Mouse (Mus musculus): ENCODE measurements around the gene Crip1.
"Not testable (repeated sequence)": the region's sequence is repeated elsewhere in the genome, so short reads cannot be mapped to it uniquely, and the experiment has no call there.

Crip1 gene

DNA sequence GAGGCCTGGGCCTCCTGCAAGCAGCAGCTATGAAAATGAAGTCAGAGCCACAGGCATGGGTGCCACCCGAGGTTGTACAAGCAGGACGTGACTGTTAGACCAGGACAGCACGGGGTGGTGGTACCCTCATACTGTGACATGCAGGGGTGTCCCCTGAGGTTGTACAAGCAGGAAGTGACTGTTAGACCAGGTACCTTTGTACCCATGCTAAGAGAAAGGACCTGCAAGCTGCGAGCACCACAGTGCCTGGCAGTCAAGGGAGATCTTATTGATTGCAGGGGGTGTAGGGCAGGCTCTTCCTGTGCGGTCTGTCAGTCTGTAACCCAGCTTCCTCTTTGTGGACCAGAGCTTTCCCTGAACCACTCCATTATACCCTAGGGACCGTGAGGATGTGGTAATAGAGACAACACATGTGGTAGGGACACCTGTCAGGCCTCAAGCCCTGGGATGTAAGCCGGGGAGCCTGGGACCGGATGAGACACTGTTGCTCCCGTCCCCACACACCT, 22.0 kb downstream of the Crip1 start:
- in situ Hi-C loops (cut with MboI; ENCODE audit: low sequenced_read_pairs) = no loop called here

DNA sequence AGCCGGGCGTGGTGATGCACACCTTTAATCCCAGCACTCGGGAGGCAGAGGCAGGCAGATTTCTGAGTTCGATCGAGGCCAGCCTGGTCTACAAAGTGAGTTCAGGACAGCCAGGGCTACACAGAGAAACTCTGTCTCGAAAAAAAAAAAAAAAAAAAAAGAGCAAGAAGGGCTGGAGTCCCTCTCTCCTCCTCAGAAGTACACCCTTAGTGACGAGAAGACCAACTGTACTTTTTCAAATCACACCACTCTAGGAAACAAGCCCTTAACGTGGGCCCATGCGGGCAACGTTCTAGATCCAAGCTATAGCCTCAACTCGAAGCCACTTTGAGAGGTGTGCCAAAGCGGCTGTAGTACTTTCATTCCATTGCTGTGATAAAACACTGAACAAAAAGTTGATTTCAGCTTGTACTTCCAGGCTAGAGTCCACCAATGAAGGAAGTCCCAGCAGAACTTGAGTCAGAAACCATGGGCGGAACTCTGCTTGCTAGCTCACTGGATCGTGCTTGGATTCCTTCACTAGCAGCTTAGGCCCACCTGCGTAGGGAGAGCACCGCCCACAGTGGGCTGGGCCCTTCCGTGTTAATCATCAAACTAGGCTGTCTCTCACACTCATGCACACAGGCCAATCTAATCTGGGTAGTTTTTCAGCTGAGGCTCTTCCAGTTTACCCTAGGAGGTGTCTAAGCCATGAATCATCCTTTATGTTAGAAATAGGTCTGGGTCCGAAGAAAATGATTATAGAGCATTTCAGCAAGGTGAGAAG, 31.0 kb downstream of the Crip1 start:
- in situ Hi-C loops (cut with MboI; ENCODE audit: low sequenced_read_pairs) = no loop called here

DNA sequence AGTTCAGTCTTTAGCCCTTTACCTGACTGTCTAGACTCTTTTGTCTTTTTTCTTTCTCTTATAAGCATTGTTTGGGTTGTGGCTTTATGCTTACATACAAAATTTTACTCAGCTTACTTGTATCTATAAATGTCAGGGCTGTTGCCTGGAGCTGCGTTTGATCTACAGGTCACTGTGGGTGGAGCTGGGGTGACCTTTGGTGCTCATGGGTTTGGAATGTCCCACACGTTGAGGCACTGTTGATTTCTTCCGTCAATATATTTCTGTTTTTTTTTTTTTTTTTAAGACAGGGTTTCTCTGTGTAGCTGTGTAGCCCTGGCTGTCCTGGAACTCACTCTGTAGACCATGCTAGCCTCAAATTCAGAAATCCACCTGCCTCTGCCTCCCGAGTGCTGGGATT, 34.9 kb downstream of the Crip1 start:
- in situ Hi-C loops (cut with MboI; ENCODE audit: low sequenced_read_pairs) = no loop called here

DNA sequence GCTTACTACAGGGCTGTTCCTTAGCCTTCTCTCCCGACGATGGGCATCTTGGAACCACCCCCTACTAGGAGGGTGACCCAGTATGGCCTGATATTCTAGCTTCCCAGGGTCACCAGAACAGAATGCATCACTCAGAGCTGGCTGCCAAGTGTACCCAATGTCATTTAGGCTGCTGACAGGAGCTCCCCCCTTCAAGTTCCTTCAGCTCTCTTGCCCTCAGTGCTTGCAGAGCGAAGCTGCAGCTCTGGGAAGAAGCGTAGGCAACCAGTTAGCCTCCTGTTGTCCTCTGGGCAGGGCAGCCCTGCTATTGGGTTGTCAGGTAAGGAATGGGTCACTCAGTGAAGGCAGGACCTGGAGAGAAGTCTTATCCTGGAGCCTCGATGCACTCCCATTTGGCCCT, 38.8 kb downstream of the Crip1 start:
- in situ Hi-C loops (cut with MboI; ENCODE audit: low sequenced_read_pairs) = no loop called here

DNA sequence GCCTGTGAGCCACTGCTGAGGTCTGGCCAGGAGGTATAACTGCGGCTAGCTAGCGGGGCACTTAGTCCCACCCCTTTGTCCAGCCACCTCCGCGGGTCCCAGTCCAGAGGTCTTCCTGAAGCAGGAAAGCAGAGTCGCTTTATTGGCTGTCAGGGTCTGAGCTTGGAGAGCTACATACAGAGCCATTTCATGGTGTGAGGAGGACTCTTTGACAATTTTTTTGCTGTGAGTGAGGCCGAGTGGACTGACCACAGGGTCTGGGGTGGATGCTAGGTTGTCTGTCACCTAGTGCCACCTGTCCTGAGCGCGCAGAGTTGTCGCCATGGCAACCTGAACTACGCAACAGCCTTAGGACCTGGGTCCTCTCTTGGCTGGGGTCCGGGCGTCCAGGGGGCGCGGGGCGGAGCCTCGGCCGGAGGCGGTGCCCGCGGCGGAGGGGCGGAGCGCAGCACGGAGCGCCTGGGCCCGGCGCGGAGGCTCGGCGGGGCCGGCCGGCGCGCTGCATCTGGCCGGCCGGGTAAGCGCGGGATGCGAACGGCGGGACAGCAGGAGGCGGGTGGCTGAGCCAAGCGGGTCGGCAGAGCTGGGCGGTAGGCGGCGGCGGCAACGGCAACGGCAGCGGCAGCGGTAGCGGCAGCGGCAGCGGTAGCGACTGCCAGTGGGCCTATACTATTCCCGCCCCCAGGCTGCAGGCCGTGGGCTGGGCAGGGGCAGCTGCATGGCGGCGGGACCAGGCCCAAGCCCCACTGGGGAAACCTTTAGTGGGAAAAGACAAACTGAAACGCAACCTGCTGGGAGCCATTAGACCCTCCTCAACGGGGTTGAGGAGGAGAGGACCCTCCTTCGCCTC, 39.6 kb downstream of the Crip1 start, which contains the start of gene Tmem121:
TSS of gene Tmem121 (plus strand) at position 489 of the 850 bp plus-strand sequence.
- in situ Hi-C loops (cut with MboI; ENCODE audit: low sequenced_read_pairs) = no loop called here

- in situ Hi-C loops (cut with MboI; ENCODE audit: low sequenced_read_pairs) = no loop called here
Measured at GRCm38 (mm10) chr12:113186326-113187010, 40.4 kb downstream of the Crip1 start.

DNA sequence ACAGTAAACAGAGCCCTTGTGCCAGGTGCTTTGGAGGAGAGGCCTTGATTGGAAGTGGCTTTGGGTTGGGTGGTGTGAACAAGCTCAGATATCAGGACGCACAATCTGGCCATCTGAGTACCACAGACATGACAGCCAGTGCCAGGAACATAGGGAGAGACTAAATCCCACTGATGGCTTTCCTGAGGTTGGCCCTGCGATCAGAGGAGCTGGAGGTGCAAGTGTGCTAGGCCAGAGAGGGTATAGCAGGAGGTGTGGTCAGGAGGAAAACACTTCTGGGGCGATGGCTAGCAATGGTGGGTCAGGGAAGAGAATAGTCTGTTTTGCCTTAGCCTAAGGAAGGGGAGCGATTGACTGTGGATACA, 40.9 kb downstream of the Crip1 start:
- in situ Hi-C loops (cut with MboI; ENCODE audit: low sequenced_read_pairs) = no loop called here

- in situ Hi-C loops (cut with MboI; ENCODE audit: low sequenced_read_pairs) = no loop called here
Measured at GRCm38 (mm10) chr12:113187584-113188295, 41.6 kb downstream of the Crip1 start.

DNA sequence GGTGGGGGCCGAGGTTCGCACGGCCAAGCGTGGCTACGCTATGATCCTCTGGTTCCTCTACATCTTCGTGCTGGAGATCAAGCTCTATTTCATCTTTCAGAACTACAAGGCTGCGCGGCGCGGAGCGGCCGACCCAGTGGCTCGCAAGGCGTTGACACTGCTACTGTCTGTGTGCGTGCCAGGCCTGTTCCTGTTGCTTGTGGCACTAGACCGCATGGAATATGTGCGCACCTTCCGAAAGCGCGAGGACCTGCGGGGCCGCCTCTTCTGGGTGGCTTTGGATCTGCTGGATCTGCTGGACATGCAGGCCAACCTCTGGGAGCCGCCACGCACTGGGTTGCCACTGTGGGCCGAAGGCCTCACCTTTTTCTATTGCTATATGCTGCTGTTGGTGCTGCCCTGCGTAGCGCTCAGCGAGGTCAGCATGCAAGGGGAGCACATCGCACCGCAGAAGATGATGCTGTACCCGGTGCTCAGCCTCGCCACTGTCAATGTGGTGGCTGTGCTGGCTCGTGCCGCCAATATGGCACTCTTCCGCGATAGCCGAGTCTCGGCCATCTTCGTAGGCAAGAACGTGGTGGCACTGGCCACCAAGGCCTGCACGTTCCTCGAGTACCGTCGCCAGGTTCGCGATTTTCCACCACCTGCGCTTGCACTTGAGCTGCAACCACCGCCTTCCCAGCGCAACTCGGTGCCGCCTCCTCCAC, 42.4 kb downstream of the Crip1 start:
- in situ Hi-C loops (cut with MboI; ENCODE audit: low sequenced_read_pairs) = no loop called here

GRCm38 (mm10) chr12:113193423-113193822, 47.3 kb downstream of the Crip1 start:
- in situ Hi-C loops (cut with MboI; ENCODE audit: low sequenced_read_pairs) = no loop called here

DNA sequence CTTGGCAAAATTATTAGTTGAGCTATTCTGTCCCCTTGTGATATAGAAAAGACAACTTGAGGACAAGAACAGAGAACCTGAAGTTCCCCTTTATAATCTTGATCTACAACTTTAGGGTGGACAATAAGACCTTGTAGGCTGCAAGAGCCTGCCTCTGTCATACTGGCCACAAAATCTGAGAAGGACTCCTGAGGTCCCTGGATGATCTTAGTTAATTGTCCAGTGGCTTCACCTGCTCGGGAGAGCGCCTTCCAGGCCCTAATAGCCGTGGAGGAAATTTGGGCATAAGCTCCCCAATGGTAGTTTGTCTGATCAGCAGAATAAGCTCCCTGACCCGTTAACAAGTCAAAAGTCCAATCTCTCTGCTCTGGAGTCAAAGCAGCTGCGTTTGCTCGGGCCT, 53.0 kb downstream of the Crip1 start:
- in situ Hi-C loops (cut with MboI; ENCODE audit: low sequenced_read_pairs) = not testable (repeated sequence)

- in situ Hi-C loops (cut with MboI; ENCODE audit: low sequenced_read_pairs) = loop anchor here (25.0 kb wide), 1 partner anchor 511 kb away; no protein-coding TSS in a partner anchor
Measured at GRCm38 (mm10) chr12:113201301-113201700, 55.2 kb downstream of the Crip1 start.

- in situ Hi-C loops (cut with MboI; ENCODE audit: low sequenced_read_pairs) = loop anchor here (25.0 kb wide), 1 partner anchor 510 kb away; no protein-coding TSS in a partner anchor
Measured at GRCm38 (mm10) chr12:113202008-113202407, 55.9 kb downstream of the Crip1 start.

Measured in CH12F3 (cell line).